Mouse (Mus musculus): Measurements from ENCODE around the gene Casz1. TPM values are rescaled to one million over a fixed set of nuclear protein-coding genes. Genes with fewer than 3 reads are reported as not detected.

Casz1 gene
- total RNA-seq, 2 experiments from 2014 or later, result 1.2 to 2.5 TPM

GRCm38 (mm10) chr4:148871751-148872334 is 67.6 kb downstream of the Casz1 start:
- no peak for ATAC-seq (replicated peaks; ENCODE audit: low FRiP score, poor library complexity, severe bottlenecking)

DNA sequence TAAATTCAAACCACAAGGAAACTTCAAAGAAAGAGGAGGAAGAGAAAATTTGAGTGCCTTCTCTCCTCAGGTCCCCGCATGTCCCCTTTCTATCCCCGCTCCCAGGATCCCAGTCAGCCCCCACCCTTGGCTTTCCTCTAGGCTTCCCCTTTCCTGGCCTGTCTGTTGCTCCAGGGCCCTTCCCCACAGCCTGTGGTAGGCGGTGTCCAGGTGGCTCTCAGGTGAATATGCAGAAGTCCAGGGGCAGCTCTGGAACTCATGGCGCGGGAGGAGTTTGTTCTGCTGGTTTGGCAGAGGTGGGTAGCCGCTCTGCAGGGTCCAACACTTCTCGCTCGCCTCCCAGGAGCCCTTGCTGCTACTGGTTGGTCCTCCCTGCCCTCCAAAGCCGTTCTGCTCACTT is 68.1 kb downstream of the Casz1 start:
- no peak for ATAC-seq (replicated peaks; ENCODE audit: low FRiP score, poor library complexity, severe bottlenecking)

- no peak for ATAC-seq (replicated peaks; ENCODE audit: low FRiP score, poor library complexity, severe bottlenecking)
Observed at GRCm38 (mm10) chr4:148872783-148873182, 68.6 kb downstream of the Casz1 start.

DNA sequence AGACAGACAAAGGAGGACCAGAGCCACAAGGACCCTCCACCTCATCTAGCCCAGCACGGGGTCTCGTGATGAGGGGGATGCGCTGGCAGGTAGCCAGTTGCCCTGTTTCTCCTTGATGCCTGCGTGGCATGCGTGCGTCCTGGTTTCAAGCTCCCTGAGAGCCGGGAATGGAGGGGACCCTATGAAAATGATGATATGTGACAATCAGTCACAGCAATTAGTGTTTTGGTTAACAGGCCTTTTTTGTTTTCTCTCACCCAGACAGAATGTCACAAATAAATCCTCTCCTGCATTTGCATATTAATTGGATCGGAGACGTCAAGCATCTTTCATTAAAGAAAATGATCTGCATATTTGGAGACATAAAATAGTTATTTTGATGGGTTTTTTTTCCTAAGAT is 71.9 kb downstream of the Casz1 start:
- ATAC-seq (replicated peaks; ENCODE audit: low FRiP score, poor library complexity, severe bottlenecking), result no peak

- no peak for ATAC-seq (replicated peaks; ENCODE audit: low FRiP score, poor library complexity, severe bottlenecking)
Observed at GRCm38 (mm10) chr4:148876867-148877266, 72.6 kb downstream of the Casz1 start.

DNA sequence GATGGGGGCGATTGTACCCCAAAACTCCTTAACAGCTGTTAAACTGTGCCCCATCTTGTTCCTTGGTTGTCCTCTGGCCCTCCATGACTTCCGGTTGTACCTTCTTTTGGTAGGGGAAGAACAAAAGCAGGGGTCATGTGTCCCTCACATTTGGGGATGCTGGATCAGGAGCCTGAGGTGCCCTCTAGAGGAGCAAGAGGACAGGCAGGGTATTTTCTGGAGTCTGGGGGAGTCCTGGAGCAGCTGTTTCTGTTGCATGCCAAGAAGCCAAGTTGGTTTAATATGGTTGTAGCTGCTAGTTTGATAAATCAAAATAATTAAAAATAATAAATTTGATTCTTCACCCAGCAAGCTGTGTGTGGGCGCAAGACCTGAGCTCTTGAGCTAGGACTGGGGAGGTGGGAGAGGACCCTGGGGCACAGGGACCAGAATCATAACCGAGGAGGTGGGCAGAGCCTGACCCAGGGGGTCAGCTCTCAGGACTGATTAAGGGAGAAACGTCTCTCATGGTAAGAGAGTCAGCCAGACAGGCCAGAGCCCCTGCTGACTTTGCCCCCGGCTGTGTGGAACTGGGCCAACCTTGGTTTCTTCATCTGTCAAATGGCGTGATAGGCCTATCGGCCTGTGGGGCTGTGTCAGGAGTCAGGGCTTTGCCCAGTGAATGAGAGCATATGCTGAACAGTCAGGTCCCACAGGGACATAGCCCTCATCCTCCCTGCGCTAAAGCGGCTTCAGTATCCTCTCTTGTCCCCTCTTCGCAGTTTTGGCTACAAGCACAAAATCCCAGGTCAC is 74.2 kb downstream of the Casz1 start:
- no peak for ATAC-seq (replicated peaks; ENCODE audit: low FRiP score, poor library complexity, severe bottlenecking)

- no peak for ATAC-seq (replicated peaks; ENCODE audit: low FRiP score, poor library complexity, severe bottlenecking)
Observed at GRCm38 (mm10) chr4:148878984-148879610, 74.9 kb downstream of the Casz1 start.

- no peak for ATAC-seq (replicated peaks; ENCODE audit: low FRiP score, poor library complexity, severe bottlenecking)
Observed at GRCm38 (mm10) chr4:148879631-148880030, 75.4 kb downstream of the Casz1 start.

DNA sequence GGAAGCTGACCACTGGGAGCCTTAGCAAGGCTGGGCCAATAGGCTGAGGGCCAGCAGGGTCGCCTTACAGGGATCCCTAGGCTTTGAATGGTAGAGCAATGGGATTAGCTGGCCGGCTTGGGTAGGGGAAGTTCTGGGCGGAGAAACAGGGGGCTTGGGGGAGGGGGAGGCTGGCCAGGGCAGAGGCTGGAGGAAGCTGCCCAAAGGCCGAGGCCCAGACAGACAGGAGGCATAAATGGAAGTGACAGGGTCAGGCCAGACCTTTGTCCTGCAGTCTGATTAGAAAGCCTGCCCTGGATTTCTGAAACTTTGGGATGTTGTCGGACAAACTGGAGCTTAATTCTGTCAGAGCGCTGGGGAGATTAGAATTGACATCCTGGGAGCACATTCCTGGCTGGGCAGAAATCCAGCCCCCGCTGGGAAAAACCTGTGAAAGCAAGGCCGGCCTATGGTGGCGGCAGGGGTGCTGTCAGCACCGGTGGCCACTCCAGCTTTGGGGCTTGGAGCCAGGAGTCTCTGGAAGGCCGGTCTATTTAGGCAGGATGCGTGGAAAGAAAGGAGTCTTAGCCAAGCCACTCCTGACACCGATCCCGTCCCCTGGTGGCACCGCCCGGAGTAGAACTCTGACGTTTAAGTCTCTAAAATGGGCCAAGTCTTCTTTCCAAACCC is 76.9 kb downstream of the Casz1 start:
- no peak for ATAC-seq (replicated peaks; ENCODE audit: low FRiP score, poor library complexity, severe bottlenecking)

DNA sequence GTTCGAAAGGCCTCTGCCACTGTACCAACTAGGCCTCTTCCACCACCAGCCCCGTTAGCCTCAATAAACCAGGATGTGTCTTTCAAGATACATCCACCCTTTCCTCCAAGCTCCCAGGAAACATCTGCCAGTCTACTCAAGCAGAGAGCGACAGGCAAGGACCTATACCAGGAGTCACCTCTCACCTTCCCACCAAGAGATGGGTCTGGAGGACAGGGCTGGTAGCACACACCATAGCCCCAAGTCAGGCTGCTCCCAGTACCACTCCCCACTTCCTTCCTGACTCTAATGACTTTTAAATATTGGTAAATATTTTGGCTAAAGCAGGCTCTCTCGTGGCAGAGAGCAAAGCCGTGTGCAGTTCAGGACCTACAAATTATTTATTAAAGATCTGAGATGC is 77.6 kb downstream of the Casz1 start:
- ATAC-seq (replicated peaks; ENCODE audit: low FRiP score, poor library complexity, severe bottlenecking), result no peak

- ATAC-seq (replicated peaks; ENCODE audit: low FRiP score, poor library complexity, severe bottlenecking), result no peak
Observed at GRCm38 (mm10) chr4:148882360-148882929, 78.2 kb downstream of the Casz1 start.

GRCm38 (mm10) chr4:148884596-148884995 is 80.4 kb downstream of the Casz1 start:
- ATAC-seq (replicated peaks; ENCODE audit: low FRiP score, poor library complexity, severe bottlenecking), result no peak

- no peak for ATAC-seq (replicated peaks; ENCODE audit: low FRiP score, poor library complexity, severe bottlenecking)
Observed at GRCm38 (mm10) chr4:148885401-148885800, 81.2 kb downstream of the Casz1 start.

DNA sequence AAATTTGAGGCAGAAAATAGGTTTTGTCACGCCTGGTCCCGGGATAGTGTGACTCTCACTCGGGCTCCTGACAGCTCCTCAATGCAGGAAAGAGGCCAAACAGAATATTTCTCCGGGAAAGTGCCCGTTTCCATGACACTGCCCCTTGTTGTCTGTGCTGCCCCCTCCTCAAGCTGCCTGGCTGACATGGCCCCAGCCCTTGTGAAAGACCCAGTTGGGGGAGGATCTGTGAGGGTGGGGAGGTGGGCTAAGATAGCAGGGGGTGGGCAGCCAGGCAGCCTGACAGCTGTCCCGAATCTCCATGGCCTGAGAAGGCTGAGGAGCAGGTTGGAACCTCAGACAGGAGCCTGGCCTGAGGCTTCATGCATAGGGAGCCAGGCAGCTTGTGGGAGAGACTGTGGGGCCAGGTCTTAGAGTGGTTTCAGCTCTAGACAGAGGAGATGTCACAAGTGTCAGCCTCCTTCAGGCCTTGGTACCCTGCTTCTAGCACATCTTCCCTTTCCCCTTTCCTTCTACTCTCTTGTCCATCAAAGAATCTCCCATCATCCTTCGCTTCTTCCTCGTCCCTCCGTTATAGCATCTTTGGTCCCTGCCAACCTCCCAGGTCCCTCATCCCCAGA is 81.8 kb downstream of the Casz1 start:
- no peak for ATAC-seq (replicated peaks; ENCODE audit: low FRiP score, poor library complexity, severe bottlenecking)

GRCm38 (mm10) chr4:148888229-148888628 is 84.0 kb downstream of the Casz1 start:
- no peak for ATAC-seq (replicated peaks; ENCODE audit: low FRiP score, poor library complexity, severe bottlenecking)

DNA sequence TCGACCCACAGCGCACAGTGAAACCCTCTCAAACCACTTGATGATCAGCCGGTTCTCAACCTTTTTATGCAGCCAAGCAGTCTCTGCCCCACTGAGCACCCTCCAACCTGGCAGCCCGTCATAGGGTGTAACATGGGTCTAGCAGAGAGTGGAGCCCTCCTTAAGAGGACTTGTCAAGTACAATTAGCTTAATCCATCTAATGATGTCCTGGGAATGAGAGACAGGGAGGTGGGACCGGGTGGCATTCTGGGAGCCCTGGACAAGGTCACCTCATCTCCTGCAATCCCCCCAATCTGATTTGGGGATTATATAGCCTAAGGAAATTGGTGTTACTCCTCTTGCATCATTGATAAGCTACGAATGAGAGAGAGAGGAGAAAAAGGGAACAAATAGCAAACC is 84.8 kb downstream of the Casz1 start:
- no peak for ATAC-seq (replicated peaks; ENCODE audit: low FRiP score, poor library complexity, severe bottlenecking)

DNA sequence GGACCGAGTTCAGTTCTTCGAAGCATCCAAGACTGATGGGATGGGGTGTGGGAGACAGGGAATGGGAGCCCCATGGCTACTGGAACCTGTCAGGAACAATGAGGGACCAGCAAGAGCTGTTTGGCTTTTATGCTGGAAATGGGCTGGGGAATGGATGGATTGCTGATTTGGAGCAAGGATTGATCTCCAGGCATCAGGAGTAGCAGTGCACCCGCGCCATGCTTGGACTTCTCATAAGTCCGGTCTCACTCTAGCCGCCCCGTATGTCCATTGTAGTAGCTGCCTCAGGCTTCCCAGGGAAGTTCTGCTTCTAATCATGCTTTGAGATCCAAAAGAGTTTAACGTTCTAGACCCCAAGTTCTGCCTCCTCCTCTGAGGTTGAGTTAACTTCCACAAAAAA is 86.2 kb downstream of the Casz1 start:
- ATAC-seq (replicated peaks; ENCODE audit: low FRiP score, poor library complexity, severe bottlenecking), result no peak

- ATAC-seq (replicated peaks; ENCODE audit: low FRiP score, poor library complexity, severe bottlenecking), result no peak
Observed at GRCm38 (mm10) chr4:148890892-148891838, 86.9 kb downstream of the Casz1 start.

DNA sequence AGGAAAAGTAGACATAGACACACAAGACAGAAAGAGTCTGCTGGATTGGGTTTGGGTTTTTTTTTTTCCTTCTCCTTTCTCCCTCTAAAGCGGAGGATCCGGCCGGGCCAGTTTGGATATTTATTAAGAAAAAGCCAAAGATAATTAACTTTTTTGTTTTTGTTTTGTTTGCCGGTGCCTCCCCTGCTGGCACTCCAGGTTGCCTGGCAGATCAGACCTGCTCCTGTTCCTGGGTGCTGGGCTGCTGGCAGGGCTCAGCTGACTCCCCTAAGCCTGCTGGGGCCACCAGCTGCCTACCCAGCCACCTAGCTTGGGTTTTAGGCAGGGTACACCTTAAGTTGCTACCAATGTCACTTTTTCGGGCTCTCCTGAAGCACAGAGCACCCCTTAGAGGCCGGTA is 91.9 kb downstream of the Casz1 start:
- no peak for ATAC-seq (replicated peaks; ENCODE audit: low FRiP score, poor library complexity, severe bottlenecking)

Measured in erythroblast, adult 5-6 weeks (primary cell).